Mouse (Mus musculus): ENCODE measurements around the gene Trim34a. TPM values are rescaled to one million over a fixed set of nuclear protein-coding genes. Genes with fewer than 3 reads are reported as not detected.
A peak's percentile ranks its signal among the peaks of the same experiment; 100 is the strongest.

The Trim34a gene
- total RNA-seq, 1 experiment: 1.6 TPM

DNA sequence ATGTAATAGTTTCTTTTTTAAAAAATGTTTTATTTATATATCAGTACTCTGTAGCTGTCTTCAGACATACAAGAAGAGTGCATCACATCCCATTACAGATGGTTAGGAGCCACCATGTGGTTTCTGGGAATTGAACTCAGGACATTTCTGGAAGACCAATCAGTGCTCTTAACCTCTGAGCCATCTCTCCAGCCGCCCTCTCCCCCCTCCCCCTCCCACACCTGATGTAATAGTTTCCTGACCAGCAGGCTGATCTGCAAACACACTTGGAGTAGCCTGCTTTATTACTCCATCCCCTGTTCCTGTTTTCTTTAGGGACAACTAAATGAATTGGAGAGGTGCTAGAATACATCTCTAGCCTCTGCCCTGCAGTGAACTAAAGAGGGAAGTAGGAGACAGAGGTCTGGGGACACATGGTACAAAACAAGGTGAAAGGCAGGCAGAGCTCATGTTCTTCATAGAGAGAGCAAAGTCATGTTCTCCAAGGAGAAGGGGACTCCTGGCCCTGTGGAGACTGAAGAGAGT, 28.2 kb upstream of the Trim34a start:
- H3K9ac ChIP-seq (ENCODE audit: insufficient read depth, low read depth, low read length, poor library complexity, severe bottlenecking): no peak overlapping the region
- H3K27ac ChIP-seq (ENCODE audit: insufficient read depth, low read depth, low read length, poor library complexity, severe bottlenecking): no peak overlapping the region; the same call in 1 of the 2 replicates
- H3K4me1 ChIP-seq (ENCODE audit: control insufficient read depth in 2 of 2, insufficient read depth in 2 of 2, low read length in 2 of 2, poor library complexity in 1 of 2): peaks cover 0 to 6% of the 10 kb centered on the region in 2 experiments; a peak in 2 of 4 replicates
- in situ Hi-C loops (cut with MboI; ENCODE audit: low sequenced_read_pairs in 2 of 2, unreplicated experiment in 2 of 2): loop anchor here in 1 of 2 experiments (25.0 kb wide), 1 partner anchor 1596 kb away; the partner anchor contains the start of gene Mrpl17
- no peak overlapping the region for H3K4me3 ChIP-seq (ENCODE audit: insufficient read depth in 1 of 2, low read depth in 1 of 2, low read length in 2 of 2, poor library complexity in 1 of 2, severe bottlenecking in 1 of 2)
- 0 out of 2 replicates have a peak, but pooled peaks cover 2% of the 10 kb centered on the region for H3K36me3 ChIP-seq (ENCODE audit: control insufficient read depth, insufficient read depth, low read length, poor library complexity, severe bottlenecking)
- no peak for DNase-seq (ENCODE audit: low read depth, low spot score)
- H3K9me3 ChIP-seq (ENCODE audit: control insufficient read depth, insufficient read depth, low read depth, low read length): no peaks in the 10 kb centered on the region
- TF ChIP-seq ZC3H11A (IDR thresholded peaks at IDR 0.05; ENCODE audit: borderline replicate concordance, low read depth, low read length): no peak
- no peak for TF ChIP-seq MAFK (IDR thresholded peaks at IDR 0.05; ENCODE audit: insufficient read depth, low read depth, low read length)
- TF ChIP-seq ZNF384 (IDR thresholded peaks at IDR 0.05; ENCODE audit: low read depth, low read length): no peak
- TF ChIP-seq CHD2 (IDR thresholded peaks at IDR 0.05; ENCODE audit: low read depth, low read length): no peak
- TF ChIP-seq HCFC1 (IDR thresholded peaks at IDR 0.05; ENCODE audit: borderline replicate concordance, insufficient read depth, low read length): no peak

DNA sequence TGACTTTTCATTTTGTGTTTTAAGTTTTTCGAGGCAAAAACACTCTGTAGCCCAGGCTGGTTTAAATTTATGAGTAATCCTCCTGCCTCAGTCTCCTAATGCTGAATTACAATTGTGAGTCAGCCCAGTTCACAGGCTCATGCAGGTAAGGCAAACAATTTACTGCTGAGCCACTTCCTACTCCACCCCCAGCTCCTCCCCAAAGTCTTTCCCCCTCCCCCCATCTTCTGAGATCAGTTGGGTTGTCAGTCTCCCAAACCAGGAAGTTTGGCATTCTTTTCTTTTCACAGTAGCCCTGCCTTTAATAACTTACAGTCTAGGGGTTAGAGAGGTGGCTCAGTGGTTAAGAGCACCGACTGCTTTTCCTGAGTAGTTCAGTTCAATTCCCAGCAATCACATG, 26.4 kb upstream of the Trim34a start:
- 0 out of 2 replicates have a peak, but pooled peaks have one; percentile 28 for TF ChIP-seq ZNF384 (IDR thresholded peaks at IDR 0.05; ENCODE audit: low read depth, low read length)
- TF ChIP-seq ZC3H11A (IDR thresholded peaks at IDR 0.05; ENCODE audit: borderline replicate concordance, low read depth, low read length): no peak
- TF ChIP-seq HCFC1 (IDR thresholded peaks at IDR 0.05; ENCODE audit: borderline replicate concordance, insufficient read depth, low read length): no peak
- no peak for TF ChIP-seq CHD2 (IDR thresholded peaks at IDR 0.05; ENCODE audit: low read depth, low read length)
- in situ Hi-C loops (cut with MboI; ENCODE audit: low sequenced_read_pairs in 2 of 2, unreplicated experiment in 2 of 2): loop anchor here in 1 of 2 experiments (25.0 kb wide), 1 partner anchor 1594 kb away; the partner anchor contains the start of gene Mrpl17
- Histone ChIP-seq H3K9ac (ENCODE audit: insufficient read depth, low read depth, low read length, poor library complexity, severe bottlenecking) (no peak overlapping the region; the same call in 1 of the 2 replicates), H3K9me3 (ENCODE audit: control insufficient read depth, insufficient read depth, low read depth, low read length) (no peaks in the 10 kb centered on the region), H3K4me3 (ENCODE audit: insufficient read depth in 1 of 2, low read depth in 1 of 2, low read length in 2 of 2, poor library complexity in 1 of 2, severe bottlenecking in 1 of 2) (peak overlapping the region in 1 of 2 experiments; percentile 88; a peak in 1 of 4 replicates), H3K36me3 (ENCODE audit: control insufficient read depth, insufficient read depth, low read length, poor library complexity, severe bottlenecking) (peaks cover 13% of the 10 kb centered on the region), H3K4me1 (ENCODE audit: control insufficient read depth in 2 of 2, insufficient read depth in 2 of 2, low read length in 2 of 2, poor library complexity in 1 of 2) (peaks cover 0 to 6% of the 10 kb centered on the region in 2 experiments; a peak in 2 of 4 replicates), H3K27ac (ENCODE audit: insufficient read depth, low read depth, low read length, poor library complexity, severe bottlenecking) (peak overlapping the region; percentile 48; the same call in 1 of the 2 replicates)
- peak; percentile 58 for DNase-seq (ENCODE audit: low read depth, low spot score)

DNA sequence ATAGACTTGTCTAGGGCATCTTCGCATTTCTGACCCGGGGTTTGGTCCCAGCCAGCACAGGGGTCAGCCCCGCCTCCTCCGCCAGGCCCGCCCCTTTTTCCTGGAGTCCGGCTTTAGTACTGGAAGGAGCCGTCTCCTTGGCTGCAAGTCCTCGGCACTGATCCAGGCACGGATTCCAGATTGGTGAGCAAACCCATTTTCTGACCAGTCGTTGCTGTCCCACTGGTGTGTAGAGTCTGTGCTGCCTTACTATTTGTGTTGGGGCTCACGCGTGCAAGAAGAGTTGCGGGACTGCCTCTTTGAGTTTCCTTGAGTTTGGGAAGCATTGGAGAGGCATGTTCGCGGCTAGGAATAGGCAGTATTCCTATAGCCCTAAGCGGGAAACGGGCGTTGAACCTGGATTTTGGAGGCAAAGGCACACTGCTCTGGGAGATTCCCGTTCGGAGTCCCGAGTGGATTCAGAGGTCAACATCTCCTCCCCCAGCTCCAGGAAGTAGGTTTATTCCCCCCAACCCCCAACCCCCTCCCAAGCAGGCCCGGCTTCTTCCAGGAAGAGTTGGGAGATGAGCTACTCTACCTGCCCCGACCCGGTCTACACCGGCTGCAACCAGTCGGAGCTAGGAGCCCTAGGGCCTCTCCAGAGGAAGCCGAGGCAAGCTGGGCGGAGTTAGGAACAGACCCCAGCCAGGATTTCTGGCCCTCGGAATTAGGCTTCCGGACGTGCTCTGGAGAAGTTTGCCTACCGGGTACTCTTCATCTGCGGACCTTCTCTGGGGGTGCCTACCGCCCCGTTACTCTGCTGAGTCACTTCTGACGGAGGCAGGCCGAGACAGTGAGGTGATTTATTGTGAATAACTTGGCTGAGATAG, 25.3 kb upstream of the Trim34a start, which contains the start of gene Trim6:
Gene Trim6 (plus strand): TSS at position 93 of the 869 bp plus-strand sequence.
- Histone ChIP-seq H3K36me3 (ENCODE audit: control insufficient read depth, insufficient read depth, low read length, poor library complexity, severe bottlenecking) (peaks cover 13% of the 10 kb centered on the region), H3K4me3 (ENCODE audit: insufficient read depth in 1 of 2, low read depth in 1 of 2, low read length in 2 of 2, poor library complexity in 1 of 2, severe bottlenecking in 1 of 2) (peak within 1 kb of the TSS; percentile 88 to 90), H3K27ac (ENCODE audit: insufficient read depth, low read depth, low read length, poor library complexity, severe bottlenecking) (peak within 1 kb of the TSS; percentile 98), H3K9me3 (ENCODE audit: control insufficient read depth, insufficient read depth, low read depth, low read length) (no peaks in the 10 kb centered on the region), H3K9ac (ENCODE audit: insufficient read depth, low read depth, low read length, poor library complexity, severe bottlenecking) (peak within 1 kb of the TSS; percentile 88), H3K4me1 (ENCODE audit: control insufficient read depth in 2 of 2, insufficient read depth in 2 of 2, low read length in 2 of 2, poor library complexity in 1 of 2) (peaks cover 0 to 6% of the 10 kb centered on the region in 2 experiments; a peak in 2 of 4 replicates)
- in situ Hi-C loops (cut with MboI; ENCODE audit: low sequenced_read_pairs in 2 of 2, unreplicated experiment in 2 of 2): loop anchor here in 1 of 2 experiments (25.0 kb wide), 1 partner anchor 1593 kb away; the partner anchor contains the start of gene Mrpl17
- DNase-seq (ENCODE audit: low read depth, low spot score): peak; percentile 95
- TF ChIP-seq HCFC1 (IDR thresholded peaks at IDR 0.05; ENCODE audit: borderline replicate concordance, insufficient read depth, low read length) (peak; percentile 13; the same call in 1 of the 2 replicates), MAFK (IDR thresholded peaks at IDR 0.05; ENCODE audit: insufficient read depth, low read depth, low read length) (0 out of 2 replicates have a peak, but pooled peaks have one; percentile 39), ZC3H11A (IDR thresholded peaks at IDR 0.05; ENCODE audit: borderline replicate concordance, low read depth, low read length) (no peak)

DNA sequence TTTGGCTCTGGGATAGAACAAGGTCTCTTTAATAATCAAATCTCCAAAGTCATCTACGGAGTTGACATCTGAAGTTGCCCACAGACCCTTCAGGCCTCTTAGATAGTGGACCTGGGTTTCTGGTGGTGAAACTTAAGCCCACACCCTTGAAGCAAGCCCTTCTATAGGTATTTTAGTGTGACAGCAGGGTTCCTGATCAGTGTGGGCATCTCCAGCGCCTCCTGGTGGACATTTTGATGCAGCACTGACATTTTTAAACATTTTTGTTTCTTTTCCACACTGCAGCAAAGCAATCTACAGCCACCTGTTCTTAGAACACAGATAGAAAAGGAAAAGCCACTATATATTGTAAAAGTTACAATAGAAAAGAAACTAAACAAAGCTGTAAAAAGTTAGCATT, 13.1 kb upstream of the Trim34a start:
- no peak overlapping the region for H3K9ac ChIP-seq (ENCODE audit: insufficient read depth, low read depth, low read length, poor library complexity, severe bottlenecking)
- peak; percentile 65 for DNase-seq (ENCODE audit: low read depth, low spot score)
- H3K4me3 ChIP-seq (ENCODE audit: insufficient read depth in 1 of 2, low read depth in 1 of 2, low read length in 2 of 2, poor library complexity in 1 of 2, severe bottlenecking in 1 of 2): no peak overlapping the region
- H3K4me1 ChIP-seq (ENCODE audit: control insufficient read depth in 2 of 2, insufficient read depth in 2 of 2, low read length in 2 of 2, poor library complexity in 1 of 2): no peaks in the 10 kb centered on the region
- TF ChIP-seq ZC3H11A (IDR thresholded peaks at IDR 0.05; ENCODE audit: borderline replicate concordance, low read depth, low read length) (0 out of 2 replicates have a peak, but pooled peaks have one; percentile 25), HCFC1 (IDR thresholded peaks at IDR 0.05; ENCODE audit: borderline replicate concordance, insufficient read depth, low read length) (no peak)
- H3K9me3 ChIP-seq (ENCODE audit: control insufficient read depth, insufficient read depth, low read depth, low read length): no peaks in the 10 kb centered on the region
- peaks cover 41% of the 10 kb centered on the region for H3K36me3 ChIP-seq (ENCODE audit: control insufficient read depth, insufficient read depth, low read length, poor library complexity, severe bottlenecking)
- in situ Hi-C loops (cut with MboI; ENCODE audit: low sequenced_read_pairs in 2 of 2, unreplicated experiment in 2 of 2): loop anchor here in 1 of 2 experiments (25.0 kb wide), 1 partner anchor 106 kb away; the partner anchor contains the start of gene Trim34b
- H3K27ac ChIP-seq (ENCODE audit: insufficient read depth, low read depth, low read length, poor library complexity, severe bottlenecking): no peak overlapping the region

Measured in ES-E14 (cell line).